Mouse (Mus musculus): ENCODE measurements at regions not wholly inside any gene's neighbourhood (a gene's known extent, or its start where the extent isn't known, plus 50 kb on each side); places are given as distances from the start of the nearest gene placed in this dataset.

DNA sequence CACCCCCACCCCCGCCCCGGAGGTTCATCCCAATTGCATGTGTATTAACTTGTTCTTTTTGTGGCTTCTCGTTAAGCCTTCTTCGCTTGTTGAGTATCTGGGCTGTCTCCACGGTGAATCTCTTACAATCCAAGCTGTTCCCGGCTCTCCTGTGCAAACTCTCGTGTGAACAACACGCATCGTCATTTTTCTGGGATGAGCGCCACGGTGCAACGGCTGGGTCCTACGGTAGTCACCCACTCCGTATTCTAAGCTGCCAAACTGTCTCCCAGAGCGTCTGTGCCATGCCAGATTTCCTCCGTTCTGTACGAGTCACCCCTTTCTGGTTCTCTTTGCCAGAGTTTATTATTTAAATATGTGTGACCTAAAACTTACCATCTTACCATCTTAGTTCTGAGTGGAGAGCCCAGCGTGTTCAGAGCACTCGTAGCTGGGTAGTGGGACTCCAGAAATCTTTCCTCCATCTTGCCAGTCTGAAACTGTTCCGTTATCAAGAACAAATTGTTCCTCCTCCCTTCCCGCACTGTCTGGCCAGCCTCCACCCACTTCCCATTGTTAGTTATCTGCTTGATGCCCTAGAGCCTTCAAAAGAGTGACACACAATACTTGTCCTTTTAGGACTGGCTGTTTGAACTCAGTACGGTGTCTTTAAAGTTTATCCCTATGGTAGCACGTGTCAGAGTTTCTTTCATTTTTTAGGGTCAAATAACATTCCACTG, 87.9 kb upstream of the Trpm1 start:
- no peak for TF ChIP-seq CTCF (IDR thresholded peaks at IDR 0.05; ENCODE audit: insufficient read depth, low read depth, low read length)
- TF ChIP-seq POLR2A (IDR thresholded peaks at IDR 0.05; ENCODE audit: insufficient read depth, low read depth, low read length) = no peak

Data from olfactory bulb, adult 2 months (tissue).